Mouse (Mus musculus) hindbrain, postnatal 0 days (tissue): ENCODE measurements around the gene Crct1. TPM values are rescaled to one million over a fixed set of nuclear protein-coding genes. Genes with fewer than 3 reads are reported as not detected.

ENCODE experiments used
- ATAC-seq: fragments of 200-750 bp; cut with Nextera tagmentation; 2 replicates; pipeline ENCODE4 v1.8.0; 2017; ENCODE audit warnings: mild to moderate bottlenecking, moderate TSS enrichment, moderate library complexity
- DNase-seq: peaks from one replicate; pipeline ENCODE4 v3.0.0-alpha.2; 2015; ENCODE audit warnings: low spot score
- H3K27ac ChIP-seq: fragments of 300-500 bp; sonication (generic); 2 replicates; pipeline ENCODE4 v1.5.1; 2014; ENCODE audit warnings: mild to moderate bottlenecking
- H3K27me3 ChIP-seq: fragments of 300-500 bp; sonication (generic); 2 replicates; pipeline ENCODE4 v1.6.1; 2014; ENCODE audit warnings: low read length, mixed read lengths; ENCODE audit not compliant: insufficient read depth
- H3K36me3 ChIP-seq: fragments of 300-500 bp; sonication (generic); 2 replicates; pipeline ENCODE4 v1.6.1; 2014; ENCODE audit warnings: low read length, mixed read lengths; ENCODE audit not compliant: insufficient read depth
- H3K4me1 ChIP-seq: fragments of 300-500 bp; sonication (generic); 2 replicates; pipeline ENCODE4 v1.6.1; 2014; ENCODE audit warnings: antibody characterized with exemption, low read length, mixed read lengths; ENCODE audit not compliant: insufficient read depth
- H3K4me2 ChIP-seq: fragments of 300-500 bp; sonication (generic); 2 replicates; pipeline ENCODE4 v1.6.1; 2014; ENCODE audit warnings: low read depth, mild to moderate bottlenecking, low read length, moderate library complexity, mixed read lengths
- H3K4me3 ChIP-seq: fragments of 300-500 bp; sonication (generic); 2 replicates; pipeline ENCODE4 v1.5.1; 2014; ENCODE audit warnings: low read length
- H3K9ac ChIP-seq: fragments of 300-500 bp; sonication (generic); replicated peaks from 2 replicates; pipeline ENCODE4 v1.6.1; 2014; ENCODE audit warnings: mild to moderate bottlenecking, low read length, moderate library complexity, mixed read lengths
- H3K9me3 ChIP-seq: fragments of 300-500 bp; sonication (generic); 2 replicates; pipeline ENCODE4 v1.6.1; 2016; ENCODE audit warnings: low read length, mixed read lengths
- CTCF ChIP-seq: IDR thresholded peaks from 2 replicates; pipeline ENCODE4 v1.5.1; 2016; ENCODE audit warnings: antibody characterized with exemption, control low read depth, low read depth
- WGBS: fragments of 180-500 bp; shearing (Covaris S2); extraction: QIAGEN DNeasy Blood & Tissue Kit; methylation state at CpG from one replicate; pipeline ENCODE4 v1.1.7; 2014; 5-methylcytosine and 5-hydroxymethylcytosine counted together
- polyA plus RNA-seq: library from polyadenylated mRNA; unstranded; fragments of >200 nt; fragmentation: Nextera tagmentation; extraction: Ambion mirVana; gene quantifications from 2 replicates; pipeline ENCODE4 v1.2.1, GENCODE M21; 2015
- total RNA-seq: library from RNA; depleted of rRNA; stranded (reverse); fragments of >200 nt; gene quantifications from 2 replicates; pipeline ENCODE4 v1.2.3, GENCODE M21; 2014; rRNA removed

Gene Crct1
- 4.2 TPM in 1 of 2 replicates, not detected in the other for total RNA-seq
- 1.4 and 2.3 TPM in 2 replicates for polyA plus RNA-seq

DNA sequence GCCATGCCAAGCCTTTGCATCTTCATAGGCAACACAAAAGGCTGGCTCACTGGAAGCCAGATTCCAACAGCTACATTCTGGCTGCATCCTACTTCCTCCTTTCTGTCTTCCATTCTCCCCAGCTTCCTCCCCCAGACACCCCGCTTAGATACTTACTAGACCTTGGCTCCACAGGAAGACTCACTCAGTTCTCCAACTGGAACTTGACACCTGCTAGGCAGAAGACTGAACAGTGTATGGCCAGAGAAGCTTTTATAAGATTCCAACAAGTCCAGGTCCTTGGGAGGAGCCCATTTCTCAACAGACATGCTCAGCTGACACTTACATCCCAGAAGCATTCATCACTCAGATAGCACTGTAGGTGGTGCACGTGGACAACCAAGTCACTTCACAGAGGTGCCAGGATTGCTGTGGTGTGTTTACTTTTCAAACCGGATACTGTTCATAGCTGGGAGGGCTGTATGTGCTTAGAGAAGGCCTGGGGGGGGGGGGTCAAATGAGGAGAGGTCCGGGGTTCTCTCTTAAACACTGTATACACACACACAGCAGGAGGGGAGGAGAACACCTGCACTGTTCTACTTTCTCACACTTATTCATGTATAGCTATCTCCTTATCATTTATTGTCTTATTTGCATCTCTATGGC, at the start of gene Crct1:
Gene Crct1, minus strand, starts transcription at position 228 of the 645 bp plus-strand sequence.
- H3K27me3 ChIP-seq, result no peaks in the 10 kb centered on the region
- WGBS, result 42% methylated on average over 4 of the region's 4 CpGs
- H3K36me3 ChIP-seq, result no peaks in the 10 kb centered on the region
- DNase-seq (no peak), ATAC-seq (no peak)
- no peak for TF ChIP-seq CTCF
- H3K9me3 ChIP-seq, result no peaks in the 10 kb centered on the region
- peak within 1 kb of the TSS; percentile 56 for H3K9ac ChIP-seq
- H3K4me1 ChIP-seq, result no peaks in the 10 kb centered on the region
- peak within 1 kb of the TSS; percentile 96 for H3K4me2 ChIP-seq
- peak within 1 kb of the TSS; percentile 54 for H3K4me3 ChIP-seq
- no peak within 1 kb of the TSS; the same call in 1 of the 2 replicates for H3K27ac ChIP-seq

DNA sequence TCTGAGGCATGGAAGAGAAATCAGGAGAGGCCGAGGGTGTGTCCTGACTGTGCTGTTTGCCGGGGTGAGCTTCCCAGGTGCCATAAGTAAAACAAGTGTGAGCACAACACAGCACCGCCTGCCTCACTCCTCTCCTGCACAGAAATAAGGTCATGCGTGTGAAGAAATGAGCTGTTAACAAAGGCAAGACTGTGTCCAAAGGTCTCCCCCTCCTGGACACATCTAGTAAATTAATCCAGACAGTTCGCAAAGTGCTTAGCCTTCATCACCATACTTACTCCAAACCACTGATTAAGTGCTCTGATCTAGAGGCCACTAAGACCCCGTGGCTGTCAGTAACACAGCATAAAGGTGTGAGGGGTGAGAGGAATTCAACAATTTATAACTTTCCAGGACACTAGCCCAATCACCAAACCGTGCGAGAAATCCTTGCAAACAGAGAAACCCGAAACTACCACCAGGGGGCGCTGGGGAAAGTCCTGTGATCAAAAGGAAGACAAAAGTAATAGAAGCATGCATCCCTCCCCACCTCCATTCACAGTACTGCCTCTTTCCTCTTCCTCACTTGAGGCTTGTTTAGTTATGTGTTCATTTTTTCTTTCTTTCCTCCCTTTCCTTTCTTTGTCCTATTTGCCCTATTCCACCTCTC, 37.5 kb upstream of the Crct1 start:
- 55% methylated on average over 10 of the region's 10 CpGs for WGBS
- TF ChIP-seq CTCF, result peak; percentile 38
- Histone ChIP-seq H3K9ac (no peak overlapping the region), H3K4me1 (no peaks in the 10 kb centered on the region), H3K27ac (no peak overlapping the region), H3K9me3 (no peaks in the 10 kb centered on the region), H3K36me3 (no peaks in the 10 kb centered on the region), H3K4me3 (no peak overlapping the region), H3K4me2 (no peak overlapping the region), H3K27me3 (no peaks in the 10 kb centered on the region)
- ATAC-seq (no peak), DNase-seq (no peak)

DNA sequence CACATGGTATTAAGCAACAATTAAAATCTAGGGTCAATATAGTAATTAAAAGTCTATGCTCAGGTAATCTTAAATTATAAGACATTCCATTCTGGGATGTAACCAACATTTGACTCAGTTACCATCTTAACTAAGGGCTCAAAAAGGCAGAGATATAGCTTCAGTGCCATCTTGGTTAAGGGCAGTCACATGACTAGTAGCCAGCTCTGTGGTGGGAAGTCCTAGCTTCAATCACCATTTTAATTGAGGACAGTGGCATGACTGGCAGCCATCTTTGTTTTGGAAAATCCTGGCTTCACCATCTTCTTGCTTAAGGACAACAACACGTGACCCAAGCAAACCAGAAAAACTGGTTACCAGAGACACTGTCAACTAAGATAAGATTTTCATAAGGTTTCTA, 34.7 kb upstream of the Crct1 start:
- H3K4me1 ChIP-seq, result no peaks in the 10 kb centered on the region
- no peaks in the 10 kb centered on the region for H3K27me3 ChIP-seq
- no peak overlapping the region for H3K27ac ChIP-seq
- no peak overlapping the region for H3K4me3 ChIP-seq
- H3K36me3 ChIP-seq, result no peaks in the 10 kb centered on the region
- H3K4me2 ChIP-seq, result no peak overlapping the region
- no peak overlapping the region for H3K9ac ChIP-seq
- no peak for DNase-seq
- ATAC-seq, result no peak
- no peaks in the 10 kb centered on the region for H3K9me3 ChIP-seq
- 92% methylated on average over 1 of the region's 1 CpGs for WGBS
- TF ChIP-seq CTCF, result no peak

DNA sequence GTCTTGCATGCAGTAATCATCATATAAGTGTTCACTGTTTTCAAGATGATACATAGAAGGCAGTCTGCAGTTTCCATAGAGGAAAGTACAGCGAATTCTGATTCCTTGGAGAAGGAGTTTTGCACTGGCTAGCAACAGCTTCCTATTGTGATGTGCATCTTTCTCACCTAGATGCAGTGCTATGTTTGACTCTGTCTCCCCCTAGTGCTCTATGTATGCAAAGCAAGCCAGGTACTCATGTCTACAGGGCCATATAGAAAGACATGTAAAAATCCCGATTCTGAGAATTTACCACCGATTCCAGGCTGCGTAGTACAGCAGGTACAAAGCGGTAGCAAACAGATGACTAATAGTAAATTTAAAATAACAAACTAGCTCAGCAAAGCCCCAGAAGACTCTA, 16.0 kb upstream of the Crct1 start:
- H3K27ac ChIP-seq, result no peak overlapping the region
- peak; percentile 90 for TF ChIP-seq CTCF
- no peak overlapping the region for H3K4me3 ChIP-seq
- peak; percentile 93 for ATAC-seq
- no peaks in the 10 kb centered on the region for H3K4me1 ChIP-seq
- no peak overlapping the region for H3K4me2 ChIP-seq
- H3K36me3 ChIP-seq, result no peaks in the 10 kb centered on the region
- DNase-seq, result peak; percentile 87
- no peaks in the 10 kb centered on the region for H3K9me3 ChIP-seq
- no peaks in the 10 kb centered on the region for H3K27me3 ChIP-seq
- WGBS, result 50% methylated on average over 5 of the region's 5 CpGs
- H3K9ac ChIP-seq, result no peak overlapping the region

DNA sequence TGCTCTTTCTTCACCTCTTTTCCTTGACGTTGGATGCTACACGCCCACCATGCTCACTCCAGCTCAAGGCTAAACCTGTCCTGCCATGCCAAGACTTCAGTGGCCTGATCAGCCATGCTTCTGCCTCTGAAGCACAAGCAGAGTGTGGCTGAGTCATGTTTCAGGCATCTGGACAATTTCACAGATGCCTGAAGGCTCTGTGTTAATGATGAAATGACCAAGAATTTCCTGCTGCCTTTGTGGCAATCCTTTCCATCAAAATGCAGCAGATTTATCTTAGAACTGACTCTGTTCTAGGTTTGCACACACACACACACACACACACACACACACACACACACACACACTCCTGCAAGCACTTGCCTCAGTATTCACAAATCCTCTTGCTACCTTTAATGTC, 10.0 kb upstream of the Crct1 start:
- H3K4me1 ChIP-seq, result no peaks in the 10 kb centered on the region
- no peak overlapping the region for H3K4me2 ChIP-seq
- H3K27ac ChIP-seq, result no peak overlapping the region
- ATAC-seq (no peak), DNase-seq (no peak)
- H3K4me3 ChIP-seq, result no peak overlapping the region
- no peak overlapping the region for H3K9ac ChIP-seq
- H3K27me3 ChIP-seq, result no peaks in the 10 kb centered on the region
- no peaks in the 10 kb centered on the region for H3K9me3 ChIP-seq
- H3K36me3 ChIP-seq, result no peaks in the 10 kb centered on the region
- TF ChIP-seq CTCF, result no peak
- WGBS, result 90% methylated on average over 2 of the region's 2 CpGs

DNA sequence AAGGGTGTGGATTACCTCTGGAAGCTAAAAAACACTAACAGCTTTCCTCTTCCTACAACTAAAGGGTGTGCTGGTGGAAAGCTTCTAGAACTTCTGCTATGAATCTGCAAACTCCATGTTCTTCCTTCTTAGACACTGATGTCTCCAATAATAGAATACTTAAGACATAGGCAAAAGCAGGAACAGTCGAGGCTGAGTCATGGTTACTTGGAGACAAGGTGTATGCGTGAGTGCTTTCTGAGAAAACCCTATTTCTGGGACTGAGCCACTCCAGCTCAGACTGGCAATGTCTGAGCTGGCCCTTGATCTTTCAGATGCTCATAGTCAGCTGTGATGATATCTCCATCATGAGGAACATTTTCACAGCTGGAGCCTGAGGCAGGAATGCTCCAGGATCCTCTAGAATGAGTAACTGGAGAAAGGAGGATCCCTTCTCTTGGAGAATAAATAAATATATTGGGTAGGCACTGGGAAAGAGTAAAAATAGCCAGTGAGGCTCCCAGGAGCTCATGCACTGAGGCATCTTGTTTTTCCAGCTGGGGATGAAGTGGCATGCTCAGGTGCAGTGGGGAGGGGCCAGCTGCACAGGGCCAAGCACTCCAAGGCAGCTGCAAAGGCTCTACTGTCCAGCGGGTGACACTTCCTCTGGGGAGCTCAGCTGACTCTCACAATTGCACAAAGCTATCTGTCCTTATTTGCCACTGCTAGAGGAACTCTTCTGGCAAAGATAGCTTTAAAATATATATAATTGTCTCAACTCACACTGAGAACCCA, 8.1 kb upstream of the Crct1 start:
- H3K27ac ChIP-seq, result no peak overlapping the region
- H3K9me3 ChIP-seq, result no peaks in the 10 kb centered on the region
- H3K4me1 ChIP-seq, result no peaks in the 10 kb centered on the region
- TF ChIP-seq CTCF, result no peak
- no peak overlapping the region for H3K9ac ChIP-seq
- DNase-seq (no peak), ATAC-seq (no peak)
- H3K27me3 ChIP-seq, result no peaks in the 10 kb centered on the region
- no peak overlapping the region for H3K4me3 ChIP-seq
- WGBS, result 83% methylated on average over 3 of the region's 3 CpGs
- H3K36me3 ChIP-seq, result no peaks in the 10 kb centered on the region
- no peak overlapping the region for H3K4me2 ChIP-seq
